Mouse (Mus musculus): Measurements from ENCODE around the gene Disp2. TPM values are rescaled to one million over a fixed set of nuclear protein-coding genes. Genes with fewer than 3 reads are reported as not detected.
A peak's percentile ranks its signal among the peaks of the same experiment; 100 is the strongest.

Gene Disp2
- total RNA-seq, 2 experiments from 2014 or later = not detected

DNA sequence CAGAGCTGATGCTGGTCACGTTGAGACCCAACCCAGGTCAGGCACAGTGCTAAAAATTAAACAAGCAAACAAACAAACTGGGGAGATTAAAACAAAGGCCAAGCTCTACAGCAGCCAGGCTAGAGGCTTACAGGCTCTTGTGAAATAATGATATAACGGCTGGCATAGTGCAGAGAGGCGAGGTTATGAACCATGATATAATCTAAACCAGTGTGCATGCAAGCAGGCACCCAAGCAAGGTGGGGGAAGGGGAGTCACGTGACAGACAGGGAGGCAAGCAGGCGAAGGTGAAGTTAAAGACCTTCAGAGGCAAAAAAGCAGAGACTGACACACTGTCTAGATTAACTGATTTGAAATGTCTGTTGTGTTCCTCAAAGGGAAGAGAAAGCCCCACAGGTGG lies 3.6 kb downstream of the Disp2 start:
- ATAC-seq (replicated peaks; ENCODE audit: poor library complexity) = no peak

DNA sequence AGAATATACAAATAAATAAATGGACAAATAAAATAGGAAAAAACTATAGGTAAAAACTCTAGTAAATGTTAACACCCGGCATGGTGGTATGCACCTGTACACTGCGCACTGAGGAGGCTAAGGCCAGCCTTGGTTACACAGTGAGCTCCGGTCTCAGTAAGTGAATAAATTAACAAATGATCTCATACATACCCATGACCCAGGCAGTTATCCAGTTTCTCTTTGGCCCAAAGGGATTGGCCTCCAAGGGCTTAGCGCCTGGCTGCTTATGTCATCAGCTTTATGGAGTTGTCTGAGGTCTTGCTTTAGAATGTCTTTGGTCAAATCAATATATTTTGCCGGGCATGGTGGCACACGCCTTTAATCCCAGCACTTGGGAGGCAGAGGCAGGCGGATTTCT lies 4.1 kb downstream of the Disp2 start:
- no peak for ATAC-seq (replicated peaks; ENCODE audit: poor library complexity)

DNA sequence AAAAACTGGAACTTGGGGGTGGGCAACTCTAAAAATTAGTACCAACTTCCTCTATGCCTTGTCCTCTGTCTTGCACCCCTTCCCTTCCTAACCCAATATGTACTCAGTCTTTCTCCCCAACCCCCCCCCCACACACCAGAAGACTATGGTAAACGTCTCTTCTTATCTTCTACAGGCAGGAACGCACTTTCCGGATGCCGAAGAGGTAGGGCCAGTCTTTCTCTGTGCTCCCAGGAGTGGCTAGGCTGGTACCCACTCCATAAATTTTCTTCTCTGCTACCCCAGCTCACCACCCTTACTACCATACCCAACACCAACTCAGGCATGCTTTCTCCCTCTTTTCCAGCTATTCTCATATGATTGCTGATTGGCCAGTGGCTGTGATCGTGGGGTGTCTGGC lies 7.0 kb downstream of the Disp2 start:
- ATAC-seq (replicated peaks; ENCODE audit: poor library complexity) = no peak

DNA sequence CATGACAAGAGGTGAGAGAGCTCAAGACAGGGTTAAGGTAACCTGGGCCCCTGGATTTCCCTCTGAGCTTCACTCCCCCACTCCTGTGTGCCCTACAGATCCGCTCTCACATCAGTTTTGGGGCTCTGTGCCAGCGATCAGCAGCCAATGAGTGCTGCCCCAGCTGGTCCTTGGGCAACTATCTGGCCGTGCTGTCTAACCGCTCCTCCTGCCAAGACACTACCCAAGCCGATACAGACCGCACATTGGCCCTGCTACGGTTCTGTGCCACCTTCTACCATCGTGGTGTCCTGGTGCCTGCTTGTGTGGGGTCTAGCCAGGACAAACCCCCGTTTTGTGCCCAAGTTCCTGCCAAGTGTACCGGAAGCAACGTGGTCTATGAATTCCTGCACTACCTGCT lies 10.0 kb downstream of the Disp2 start:
- peak; percentile 35 for ATAC-seq (replicated peaks; ENCODE audit: poor library complexity)

DNA sequence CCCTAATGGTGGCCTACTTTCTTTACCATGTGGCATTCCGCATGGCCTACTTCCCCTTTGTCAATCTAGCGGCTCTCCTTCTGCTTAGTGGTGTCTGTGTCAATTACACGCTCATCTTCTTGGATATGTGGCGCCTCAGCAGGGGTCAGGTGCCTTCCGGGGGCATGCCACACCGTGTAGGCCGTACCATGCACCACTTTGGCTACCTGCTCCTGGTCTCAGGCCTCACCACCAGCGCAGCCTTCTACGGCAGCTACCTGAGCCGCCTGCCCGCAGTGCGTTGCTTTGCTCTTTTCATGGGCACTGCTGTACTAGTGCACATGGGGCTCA lies 10.7 kb downstream of the Disp2 start:
- no peak for ATAC-seq (replicated peaks; ENCODE audit: poor library complexity)

DNA sequence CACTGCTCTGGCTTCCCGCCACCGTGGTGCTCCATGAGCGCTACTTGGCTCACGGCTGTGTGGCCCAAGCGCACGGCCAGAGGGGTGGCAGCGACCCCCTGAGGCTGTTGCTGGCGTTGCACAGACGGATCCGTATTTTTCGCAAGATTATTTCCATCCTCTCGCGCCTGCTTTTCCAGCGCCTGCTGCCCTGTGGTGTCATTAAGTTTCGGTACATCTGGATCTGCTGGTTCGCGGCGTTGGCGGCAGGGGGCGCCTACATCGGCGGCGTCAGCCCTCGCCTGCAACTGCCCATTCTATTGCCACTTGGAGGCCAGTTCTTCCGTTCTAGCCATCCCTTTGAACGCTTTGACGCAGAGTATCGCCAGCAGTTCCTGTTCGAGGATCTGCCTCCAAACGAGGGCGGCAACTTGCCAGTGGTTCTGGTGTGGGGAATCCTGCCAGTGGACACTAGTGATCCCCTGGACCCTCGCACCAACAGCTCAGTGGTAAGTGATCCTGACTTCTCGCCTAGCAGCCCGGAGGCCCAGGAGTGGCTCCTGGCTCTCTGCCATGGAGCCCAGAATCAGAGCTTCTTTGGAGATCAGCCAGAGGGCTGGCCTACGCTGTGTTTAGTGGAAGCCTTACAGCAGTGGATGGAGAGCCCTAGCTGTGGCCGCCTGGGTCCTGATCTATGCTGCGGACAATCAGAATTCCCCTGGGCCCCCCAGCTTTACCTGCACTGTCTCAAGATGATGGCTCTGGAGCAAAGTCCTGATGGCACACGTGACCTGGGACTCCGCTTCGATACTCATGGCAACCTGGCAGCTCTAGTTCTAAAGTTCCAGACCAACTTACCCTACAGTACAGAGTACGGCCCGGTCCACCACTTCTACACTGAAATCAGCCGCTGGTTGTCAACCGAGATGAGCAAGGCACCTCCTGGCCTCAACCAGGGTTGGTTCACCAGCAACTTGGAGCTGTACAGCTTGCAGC lies 11.3 kb downstream of the Disp2 start:
- ATAC-seq (replicated peaks; ENCODE audit: poor library complexity) = peak; percentile 73

DNA sequence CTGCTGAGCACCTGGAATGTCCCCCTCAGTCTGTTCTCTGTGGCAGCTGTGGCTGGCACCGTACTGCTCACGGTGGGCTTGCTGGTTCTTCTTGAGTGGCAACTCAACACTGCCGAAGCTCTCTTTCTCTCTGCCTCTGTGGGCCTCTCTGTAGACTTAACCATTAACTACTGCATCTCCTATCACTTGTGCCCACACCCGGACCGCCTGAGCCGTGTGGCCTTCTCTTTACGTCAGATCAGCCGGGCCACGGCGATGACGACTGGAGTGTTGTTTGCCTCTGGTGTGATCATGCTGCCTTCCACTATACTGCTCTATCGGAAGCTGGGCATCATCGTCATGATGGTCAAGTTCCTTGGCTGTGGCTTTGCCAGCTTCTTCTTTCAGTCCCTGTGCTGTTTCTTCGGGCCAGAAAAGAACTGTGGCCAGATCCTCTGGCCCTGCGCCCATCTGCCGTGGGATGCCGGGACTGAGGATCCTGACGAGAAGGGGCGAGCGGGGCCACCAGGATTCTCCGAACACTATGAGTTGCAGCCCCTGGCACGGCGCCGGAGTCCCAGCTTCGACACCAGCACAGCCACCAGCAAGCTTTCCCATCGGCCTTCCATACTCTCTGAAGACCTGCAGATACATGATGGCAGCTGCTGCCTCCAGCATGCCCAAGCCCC lies 12.2 kb downstream of the Disp2 start:
- no peak for ATAC-seq (replicated peaks; ENCODE audit: poor library complexity)

DNA sequence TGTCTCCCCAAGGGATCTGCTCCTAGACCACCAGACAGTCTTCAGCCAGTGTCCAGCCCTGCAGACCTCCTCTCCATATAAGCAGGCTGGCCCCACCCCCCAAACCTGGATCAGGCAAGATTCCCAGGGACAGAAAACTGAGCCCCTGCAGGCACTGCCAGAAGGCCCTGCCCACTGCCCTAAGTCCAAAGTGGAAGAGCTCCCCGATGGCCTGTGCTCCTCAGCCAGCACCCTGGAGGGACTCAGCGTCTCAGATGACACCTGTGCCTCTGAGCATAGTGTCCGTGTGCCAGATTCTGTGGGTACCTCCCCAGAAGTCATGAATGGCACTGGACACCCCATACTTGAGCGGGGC lies 12.7 kb downstream of the Disp2 start:
- ATAC-seq (replicated peaks; ENCODE audit: poor library complexity) = no peak

DNA sequence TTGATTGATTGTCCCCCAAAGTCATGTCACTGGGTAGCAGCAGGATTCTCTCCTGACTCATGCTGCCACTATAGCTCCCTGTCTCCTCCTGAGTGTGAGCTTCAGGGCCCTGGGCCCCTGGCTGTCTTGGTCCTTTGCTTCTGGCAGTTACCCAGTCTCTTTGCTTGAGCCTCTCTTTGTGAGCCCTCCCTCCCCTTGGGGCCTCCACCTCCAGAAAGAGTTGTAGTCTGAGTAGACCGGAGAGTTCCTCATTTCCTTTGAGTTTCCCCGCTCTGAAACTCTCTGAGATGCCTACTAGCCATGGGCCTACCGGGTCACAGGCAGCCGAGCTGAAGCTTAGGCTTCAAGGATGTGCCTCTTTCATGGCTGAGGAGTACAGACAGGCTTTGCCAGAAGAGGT lies 14.1 kb downstream of the Disp2 start:
- no peak for ATAC-seq (replicated peaks; ENCODE audit: poor library complexity)

DNA sequence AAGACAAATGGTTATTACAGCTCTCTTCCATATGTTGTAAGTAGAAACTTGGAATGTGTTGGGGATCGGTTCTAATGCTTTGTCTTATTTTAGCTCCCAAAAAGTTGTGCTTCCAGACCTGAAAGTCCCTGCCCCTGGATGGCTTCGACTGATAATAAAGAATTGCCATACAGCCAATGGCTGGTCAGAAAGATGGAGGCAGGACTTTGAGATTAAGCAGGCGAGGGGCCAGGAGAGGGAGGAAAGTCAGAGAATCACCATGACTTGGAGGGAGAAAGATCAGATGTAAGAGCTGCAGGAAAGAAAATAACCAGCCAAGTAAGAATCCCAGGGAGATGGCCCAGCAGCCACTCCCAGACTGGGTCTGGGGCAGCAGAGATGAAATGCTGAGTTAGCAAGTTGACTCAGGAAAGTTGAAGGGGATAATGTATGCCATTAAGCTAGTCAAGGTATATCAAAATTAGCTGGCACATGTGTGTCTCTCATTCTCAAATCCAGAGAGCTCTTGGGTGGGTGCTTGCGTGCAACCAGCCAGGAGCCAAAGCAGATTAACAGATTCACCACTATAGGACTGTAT lies 23.1 kb downstream of the Disp2 start:
- no peak for ATAC-seq (replicated peaks; ENCODE audit: poor library complexity)

DNA sequence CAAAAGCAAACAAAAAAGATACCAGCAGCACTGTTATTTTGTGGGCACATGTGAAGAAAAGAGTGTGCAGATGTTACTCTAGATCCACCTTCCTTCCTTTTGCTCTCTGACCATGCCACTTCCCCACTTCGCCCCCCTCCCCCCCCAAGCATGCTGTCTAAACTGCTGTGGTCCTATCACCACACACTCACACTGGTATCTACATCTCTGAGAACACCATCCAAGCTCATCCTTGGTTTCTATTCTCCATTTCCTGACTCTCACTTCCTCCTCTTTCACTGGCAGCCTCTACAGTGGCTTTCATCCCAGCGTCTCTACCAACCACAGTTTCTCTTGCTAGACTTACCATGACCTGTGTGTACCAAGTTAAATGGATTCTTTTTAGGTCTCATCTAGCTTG lies 25.0 kb downstream of the Disp2 start:
- peak; percentile 91 for ATAC-seq (replicated peaks; ENCODE audit: poor library complexity)

DNA sequence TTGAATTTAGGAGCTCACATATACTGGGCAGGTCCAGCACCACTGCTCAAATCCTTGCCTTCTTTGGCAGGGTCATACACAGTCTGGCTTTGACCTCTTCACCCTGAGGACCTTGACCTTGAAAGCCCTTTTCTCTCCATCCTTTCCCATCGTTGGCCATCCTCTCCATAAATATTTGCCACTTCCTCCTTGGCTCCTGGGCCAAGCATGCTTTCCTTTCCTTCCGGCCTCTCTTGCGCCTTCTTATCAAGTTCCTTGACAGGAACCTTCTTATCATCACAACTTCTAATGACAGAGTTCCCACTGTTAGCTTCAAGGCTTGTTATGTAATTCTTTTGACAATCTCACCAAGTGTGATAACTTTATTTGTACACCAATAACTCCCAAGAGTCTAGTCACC lies 25.6 kb downstream of the Disp2 start:
- no peak for ATAC-seq (replicated peaks; ENCODE audit: poor library complexity)

DNA sequence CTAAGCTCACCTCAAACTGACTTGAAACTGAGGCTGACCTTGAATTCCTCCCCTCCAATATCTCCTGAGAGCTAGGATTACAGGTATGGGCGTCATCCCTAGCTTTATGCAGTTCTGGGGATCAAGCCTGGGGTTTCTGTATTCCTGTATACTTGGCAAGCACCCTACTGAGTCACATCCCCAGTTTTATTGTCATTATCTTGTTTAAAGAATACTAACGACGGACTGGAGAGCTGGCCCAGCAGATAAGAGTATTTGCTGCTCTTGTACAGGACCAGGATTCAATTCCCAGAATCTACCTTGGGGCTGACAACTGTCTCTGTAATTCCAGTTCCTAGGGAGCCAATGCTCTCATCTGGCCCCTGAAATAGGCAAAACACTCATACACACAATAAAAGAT lies 26.2 kb downstream of the Disp2 start:
- no peak for ATAC-seq (replicated peaks; ENCODE audit: poor library complexity)

DNA sequence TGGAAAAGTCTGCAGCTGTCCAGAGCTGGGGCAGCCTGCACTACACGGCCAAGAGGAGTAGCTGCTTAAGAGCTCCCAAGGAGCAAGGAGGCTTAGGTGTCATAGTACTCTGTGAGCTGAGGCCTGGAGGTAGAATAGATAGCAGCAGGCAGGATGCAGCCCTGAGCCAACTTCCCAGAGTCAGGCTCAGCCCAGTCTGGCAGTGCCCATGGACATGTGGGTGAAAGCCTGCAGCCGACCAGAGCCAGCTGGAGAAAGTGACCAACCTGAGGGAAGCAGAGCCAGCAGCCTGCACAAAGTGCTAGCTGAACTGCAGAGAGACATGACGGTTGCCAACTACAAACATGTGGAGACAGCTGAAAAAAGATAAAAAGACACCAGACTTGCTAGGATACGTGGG lies 27.3 kb downstream of the Disp2 start:
- peak; percentile 35 for ATAC-seq (replicated peaks; ENCODE audit: poor library complexity)

DNA sequence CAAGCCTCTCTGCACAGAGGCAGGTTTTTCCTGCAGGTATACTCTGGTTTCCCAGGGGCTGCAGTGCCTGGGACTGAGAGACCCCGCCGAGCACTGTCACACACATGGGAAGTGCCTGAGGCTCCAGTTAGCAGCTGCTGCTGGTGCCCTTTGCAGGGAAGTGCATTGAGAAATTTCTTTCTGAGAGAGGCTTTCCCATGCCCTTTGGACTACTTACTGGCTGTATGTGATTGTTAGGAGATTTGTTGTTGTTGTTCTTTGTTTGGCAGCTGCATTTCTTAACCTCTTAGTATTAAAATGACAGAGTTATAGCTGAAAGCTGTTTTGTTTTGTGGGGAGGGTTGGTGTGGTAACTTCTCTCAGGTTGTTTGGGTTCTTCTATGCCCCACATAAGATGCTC lies 31.3 kb downstream of the Disp2 start:
- no peak for ATAC-seq (replicated peaks; ENCODE audit: poor library complexity)

DNA sequence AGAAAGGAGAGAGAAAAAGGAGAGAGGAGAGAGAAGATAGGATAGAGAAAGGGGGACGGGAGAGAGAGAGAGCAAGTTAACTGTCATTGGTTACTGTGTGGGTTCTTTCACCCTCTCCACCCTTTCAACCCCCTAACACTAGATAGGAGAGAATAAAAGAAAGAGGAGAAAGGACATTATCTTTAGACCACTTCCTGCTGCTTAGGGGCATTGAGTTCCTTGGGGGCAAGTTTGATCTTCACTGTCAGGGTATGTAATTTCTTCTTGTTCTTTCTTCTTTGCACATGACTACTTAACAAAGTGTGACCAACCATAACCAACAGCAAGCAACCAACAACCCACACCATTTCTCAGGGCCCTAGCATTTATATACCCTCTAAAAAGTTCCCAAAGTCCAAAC lies 33.2 kb downstream of the Disp2 start:
- no peak for ATAC-seq (replicated peaks; ENCODE audit: poor library complexity)

DNA sequence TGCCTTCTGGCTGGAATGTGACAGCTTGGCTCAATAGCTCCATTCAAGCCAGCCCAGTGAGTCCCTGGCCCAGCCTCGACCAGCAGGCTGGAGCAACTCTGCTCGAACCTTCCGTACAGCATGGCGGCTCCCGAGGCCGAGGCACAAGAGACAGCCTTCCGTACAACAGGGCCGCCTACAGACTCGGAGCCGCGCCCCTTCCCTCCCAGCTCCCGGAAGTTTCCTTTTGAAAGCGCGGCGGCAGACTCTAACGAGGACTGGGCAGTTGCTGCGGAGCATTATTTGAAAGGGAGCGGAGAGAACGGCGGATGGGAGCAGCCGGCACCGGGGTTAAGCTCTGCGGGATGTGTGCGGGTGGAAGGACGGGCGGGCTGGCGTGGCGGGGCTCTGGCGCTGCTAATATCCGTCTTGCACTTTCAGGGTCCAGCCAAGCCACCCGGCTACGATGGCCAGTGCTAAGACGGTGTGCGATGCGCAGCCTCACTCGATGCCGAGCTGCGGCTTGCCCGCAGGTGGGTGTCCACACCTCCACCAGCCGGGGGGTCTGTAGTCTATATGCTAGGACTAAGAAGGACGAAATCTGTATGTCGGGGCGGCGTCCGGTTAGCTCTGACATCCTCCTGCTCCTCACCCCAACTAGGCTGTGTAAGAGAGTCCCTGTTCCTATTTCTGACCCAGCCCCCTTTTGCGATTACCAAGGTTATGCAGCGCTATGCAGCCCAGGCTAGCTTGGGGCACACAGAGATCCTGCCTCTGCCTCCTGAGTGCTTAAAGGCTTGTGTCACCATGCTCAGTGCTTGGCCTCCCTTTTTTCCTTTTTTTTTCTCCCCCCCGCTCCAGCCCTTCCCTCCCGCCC lies 34.7 kb downstream of the Disp2 start, which contains the start of gene Knstrn:
TSS of gene Knstrn (plus strand) at position 23 of the 856 bp plus-strand sequence.
- peak; percentile 99 for ATAC-seq (replicated peaks; ENCODE audit: poor library complexity)

DNA sequence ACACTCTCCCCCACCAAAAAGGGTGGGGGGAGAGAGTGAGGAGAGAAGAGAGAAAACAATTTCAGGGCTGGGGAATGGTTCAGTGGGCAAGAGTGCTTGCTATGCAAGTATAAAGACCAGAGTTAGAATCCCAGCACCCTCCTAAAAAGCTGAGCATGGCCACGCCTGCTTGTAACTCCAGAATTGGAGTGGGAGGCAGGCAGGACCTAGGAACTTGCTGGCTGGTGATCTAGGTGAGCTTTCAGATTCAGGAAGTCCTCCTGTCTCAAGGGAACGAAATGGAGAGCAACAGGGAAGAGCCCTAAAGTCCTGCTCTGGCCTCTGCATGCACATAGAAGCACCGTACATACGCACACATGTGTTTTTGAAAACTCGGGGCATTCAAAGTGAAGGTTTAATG lies 43.3 kb downstream of the Disp2 start:
- ATAC-seq (replicated peaks; ENCODE audit: poor library complexity) = no peak

DNA sequence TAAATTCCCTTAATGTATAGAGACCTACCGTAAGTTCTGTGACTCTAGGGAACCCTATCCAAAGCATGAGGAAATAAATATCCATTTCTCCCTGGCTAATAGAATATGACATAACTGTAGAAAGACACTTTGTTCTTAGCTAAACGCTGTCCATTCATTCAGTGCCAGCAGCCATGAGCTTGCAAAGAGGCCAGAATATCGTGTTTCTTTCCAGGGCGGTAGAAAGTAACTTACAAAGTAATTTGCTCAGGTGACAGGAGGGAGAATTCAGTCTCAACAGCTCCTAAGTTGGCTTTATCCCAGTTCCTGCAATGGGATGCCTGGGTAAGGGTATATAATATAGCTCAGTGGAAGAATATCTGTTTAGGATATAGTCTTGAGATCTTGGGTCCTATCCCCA lies 44.9 kb downstream of the Disp2 start:
- no peak for ATAC-seq (replicated peaks; ENCODE audit: poor library complexity)

DNA sequence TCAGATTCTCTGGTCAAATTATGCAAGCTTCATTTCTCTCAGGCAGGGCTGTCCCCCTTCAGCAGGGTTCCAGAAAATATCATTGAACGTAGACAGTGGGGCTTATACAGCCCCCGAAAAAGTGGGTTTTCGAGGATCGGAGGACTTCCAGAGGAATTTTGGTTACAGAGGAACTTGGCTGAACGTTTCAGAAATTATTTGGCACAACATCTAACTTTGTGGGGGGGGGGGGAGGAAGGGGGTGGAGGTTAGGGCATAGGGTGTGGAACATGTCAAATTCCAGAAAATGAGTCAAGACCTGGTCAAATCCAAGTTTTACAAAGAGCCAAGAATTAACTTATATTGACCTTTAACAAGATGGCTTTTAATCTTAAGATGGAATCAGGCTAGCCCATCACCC lies 49.6 kb downstream of the Disp2 start:
- no peak for ATAC-seq (replicated peaks; ENCODE audit: poor library complexity)

DNA sequence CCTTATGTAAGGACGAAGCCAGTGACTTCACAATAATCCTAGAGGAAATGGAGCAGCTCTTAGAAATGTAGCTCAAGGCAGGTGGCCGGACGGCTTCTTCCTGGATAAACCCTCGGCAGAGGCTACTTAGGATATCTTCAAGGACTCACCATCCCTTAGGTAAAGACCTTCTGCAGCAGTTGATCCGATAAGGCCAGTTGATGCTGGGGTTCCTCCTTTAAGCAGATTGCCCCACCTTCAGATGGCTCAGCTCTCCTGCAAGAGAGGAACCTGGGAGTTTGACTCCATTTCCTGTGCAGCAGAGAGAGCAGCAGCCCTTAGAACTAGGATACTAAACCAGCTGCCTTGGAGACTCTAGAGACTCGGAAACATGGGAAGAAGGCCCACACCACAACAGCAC lies 54.5 kb downstream of the Disp2 start:
- ATAC-seq (replicated peaks; ENCODE audit: poor library complexity) = peak; percentile 50; the same call in 1 of the 2 replicates
